Mouse (Mus musculus): Measurements from ENCODE around the gene Ncoa1.
"Not testable (repeated sequence)": the region's sequence is repeated elsewhere in the genome, so short reads cannot be mapped to it uniquely, and the experiment has no call there.

Ncoa1 gene

DNA sequence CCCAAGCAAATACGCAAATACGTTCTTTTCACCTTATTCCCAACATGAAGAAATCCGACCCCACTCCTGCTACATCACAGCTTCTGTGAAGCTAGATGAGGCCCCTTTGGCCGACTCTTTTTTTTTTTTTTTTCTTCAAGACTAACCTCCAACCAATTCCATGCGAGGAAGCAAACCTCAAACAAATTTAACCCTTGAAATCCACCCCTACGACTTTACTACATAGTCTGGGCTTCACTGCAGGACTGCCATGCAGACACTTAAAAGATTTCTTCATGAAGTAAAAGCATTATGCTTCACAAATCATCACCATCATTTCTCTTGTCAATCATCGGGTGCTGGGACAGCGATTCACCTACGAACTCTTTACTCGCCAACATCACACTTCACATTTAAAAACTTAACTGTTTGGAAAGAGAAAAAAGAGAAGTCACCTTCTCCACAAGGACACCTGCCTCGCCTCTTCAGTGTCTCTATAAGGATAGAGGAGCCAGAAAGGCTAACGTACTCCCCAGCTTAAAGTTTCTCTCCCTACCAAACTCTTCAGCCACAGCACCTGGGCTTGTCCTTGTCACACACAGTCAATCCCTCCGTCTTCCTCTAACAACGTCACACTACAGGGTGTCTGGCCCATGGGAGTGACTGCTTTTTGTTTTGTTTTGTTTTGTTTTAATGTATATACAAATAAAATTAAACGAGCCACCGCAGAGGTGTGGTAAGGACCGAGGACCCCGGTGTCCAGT, 1.6 kb downstream of the Ncoa1 start:
- DNase-seq: no peak

DNA sequence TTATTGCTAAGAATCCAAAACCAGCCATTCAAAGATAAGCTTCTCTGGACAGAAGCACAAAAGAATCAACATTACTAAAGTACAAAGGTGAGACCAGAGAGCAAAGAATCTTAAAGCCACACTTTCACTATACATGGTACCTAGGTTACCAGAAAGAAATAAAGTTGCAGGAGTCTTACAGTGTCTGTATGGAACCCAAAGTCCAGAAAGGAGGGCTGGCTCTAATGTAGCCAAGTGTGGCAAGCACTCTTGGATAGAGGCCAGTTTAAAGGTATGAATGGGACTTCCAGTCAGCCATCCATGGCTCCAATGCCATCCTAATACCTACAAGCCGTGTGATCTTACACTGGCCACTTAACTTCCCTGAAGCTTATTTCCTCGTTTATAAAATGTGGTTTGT, 7.9 kb downstream of the Ncoa1 start:
- peak; percentile 21 to 44 for DNase-seq

DNA sequence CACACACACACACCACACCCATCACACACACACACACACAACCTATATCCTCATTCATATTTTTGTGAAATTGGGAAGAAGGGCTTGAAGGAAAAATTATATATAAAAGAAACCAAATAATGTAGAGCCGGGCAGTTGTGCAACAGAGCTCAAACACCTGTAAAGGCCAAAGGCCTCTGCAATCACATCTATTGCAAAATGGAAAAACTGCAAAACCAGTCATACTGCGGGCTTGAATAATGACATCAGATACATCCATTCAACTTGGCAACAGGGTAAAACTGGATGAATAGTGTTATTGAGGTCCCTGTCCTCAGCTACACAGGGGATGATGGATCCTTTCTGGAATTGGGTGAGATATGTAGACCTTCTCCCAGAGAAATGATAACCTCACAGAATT, 13.3 kb downstream of the Ncoa1 start:
- no peak for DNase-seq

DNA sequence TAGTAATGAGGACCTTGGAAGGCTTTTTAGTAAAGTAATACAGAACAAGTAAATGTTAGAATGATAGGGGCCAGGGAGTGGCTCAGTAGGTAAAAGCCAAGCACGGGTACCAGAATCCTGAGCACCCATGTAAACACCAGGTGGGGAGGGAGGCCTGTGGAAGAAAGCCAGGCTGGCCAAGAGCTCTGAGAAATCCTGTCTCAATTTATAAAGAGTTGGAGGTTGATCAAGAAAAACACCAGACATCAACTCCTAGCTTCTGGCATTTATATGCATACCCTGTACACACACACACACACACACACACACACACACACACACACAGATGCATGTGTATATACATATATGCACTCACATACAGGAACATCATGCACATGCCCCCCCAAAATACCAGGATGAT, 14.6 kb downstream of the Ncoa1 start:
- DNase-seq: no peak

DNA sequence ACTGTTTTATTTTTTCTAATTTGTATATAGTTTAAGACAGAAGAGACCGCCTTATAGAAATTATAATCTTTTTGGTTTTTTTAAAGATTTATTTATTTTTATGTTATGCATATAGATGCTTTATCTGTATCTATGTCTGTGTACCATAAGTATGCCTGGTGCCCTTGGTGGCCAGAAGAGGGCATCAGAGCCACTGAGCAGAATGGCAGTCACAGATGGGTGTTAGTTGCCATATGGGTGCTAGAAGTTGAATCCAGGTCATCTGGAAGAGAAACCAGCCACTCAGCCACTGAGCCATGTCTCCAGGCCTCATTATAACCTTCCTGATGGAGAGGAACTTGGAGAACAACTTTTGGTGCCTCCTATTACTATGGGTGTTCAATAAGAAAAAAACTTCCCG, 16.0 kb downstream of the Ncoa1 start:
- DNase-seq: no peak

DNA sequence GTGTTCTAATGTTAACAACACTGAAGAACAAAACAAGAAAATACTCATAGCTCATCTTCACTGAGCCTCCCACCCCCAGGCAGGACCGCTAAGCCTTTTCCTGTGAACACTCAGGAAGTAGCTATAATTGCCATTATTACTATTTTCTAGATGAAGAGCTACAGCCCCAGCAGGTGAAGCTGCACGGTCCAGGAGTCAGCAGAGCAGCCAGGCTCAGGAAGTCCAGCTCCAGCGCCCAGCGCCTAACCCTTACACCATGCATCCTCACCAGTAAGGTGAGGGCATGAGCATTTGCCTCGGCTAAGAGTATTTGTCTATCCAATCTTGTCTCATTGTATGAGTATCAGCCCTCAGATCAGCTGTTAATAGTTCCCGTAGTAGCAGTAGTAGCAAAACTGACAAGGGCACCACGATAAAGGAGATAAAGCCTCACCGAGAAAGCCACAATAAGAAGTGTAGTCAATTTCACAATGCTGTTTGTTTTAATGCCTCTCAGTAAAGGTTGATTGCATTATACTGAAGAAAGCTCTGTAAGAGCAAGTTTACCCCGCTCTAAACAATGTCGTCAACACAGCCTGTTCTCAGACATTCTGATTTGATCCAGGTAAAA, 21.9 kb downstream of the Ncoa1 start:
- DNase-seq: no peak

DNA sequence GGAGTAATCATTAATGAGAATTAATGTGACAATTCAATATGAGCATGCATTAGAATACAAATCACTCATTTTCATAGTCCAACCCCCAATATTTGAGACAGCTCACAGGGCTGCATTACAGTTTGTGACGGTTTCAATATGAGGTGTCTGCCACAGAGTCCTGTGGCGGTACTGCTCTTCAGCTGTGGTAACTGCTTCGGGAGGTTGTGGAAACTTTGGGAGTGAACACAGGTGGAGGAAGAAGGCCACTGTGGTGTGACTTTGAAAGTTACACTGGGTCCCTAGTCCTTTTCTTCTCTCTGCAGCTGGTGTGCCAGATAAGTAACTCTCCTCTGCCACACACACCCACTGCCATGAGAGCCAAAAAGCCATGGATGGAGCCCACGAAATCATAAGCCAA, 22.7 kb downstream of the Ncoa1 start:
- DNase-seq: no peak

DNA sequence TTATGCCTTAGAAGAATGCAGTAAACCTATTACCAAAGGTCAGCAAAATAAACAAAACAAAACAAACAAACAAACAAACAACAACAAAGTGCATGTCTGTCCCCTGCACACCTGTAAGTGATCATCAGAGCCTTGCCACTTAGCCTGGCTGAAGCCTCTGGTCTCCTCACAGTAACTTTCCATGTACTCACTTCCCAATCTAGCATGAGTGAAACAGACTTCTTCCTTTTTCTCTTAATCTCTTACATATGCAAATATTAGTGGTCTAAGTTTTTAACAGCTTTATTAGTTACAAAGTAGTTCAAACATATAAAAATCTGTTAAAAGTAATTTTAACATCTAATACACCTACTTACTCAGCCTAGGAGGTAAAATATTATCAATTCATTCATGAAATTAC, 24.7 kb downstream of the Ncoa1 start:
- DNase-seq: no peak

DNA sequence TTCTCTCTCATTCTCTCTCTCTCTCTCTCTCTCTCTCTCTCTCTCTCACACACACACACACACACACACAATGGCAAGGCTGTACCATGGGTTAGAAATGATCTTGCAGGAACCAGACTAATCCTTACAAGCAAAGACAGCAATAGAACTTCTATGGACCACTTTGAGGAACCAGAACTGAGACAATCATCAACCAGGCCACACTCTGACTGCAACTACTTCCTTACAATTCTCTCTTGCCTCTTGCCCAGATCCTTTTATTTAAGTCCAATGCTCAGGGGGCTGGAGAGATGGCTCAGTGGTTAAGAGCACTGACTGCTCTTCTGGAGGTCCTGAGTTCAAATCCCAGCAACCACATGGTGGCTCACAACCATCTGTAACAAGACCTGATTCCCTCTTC, 26.5 kb downstream of the Ncoa1 start:
- not testable (repeated sequence) for DNase-seq

DNA sequence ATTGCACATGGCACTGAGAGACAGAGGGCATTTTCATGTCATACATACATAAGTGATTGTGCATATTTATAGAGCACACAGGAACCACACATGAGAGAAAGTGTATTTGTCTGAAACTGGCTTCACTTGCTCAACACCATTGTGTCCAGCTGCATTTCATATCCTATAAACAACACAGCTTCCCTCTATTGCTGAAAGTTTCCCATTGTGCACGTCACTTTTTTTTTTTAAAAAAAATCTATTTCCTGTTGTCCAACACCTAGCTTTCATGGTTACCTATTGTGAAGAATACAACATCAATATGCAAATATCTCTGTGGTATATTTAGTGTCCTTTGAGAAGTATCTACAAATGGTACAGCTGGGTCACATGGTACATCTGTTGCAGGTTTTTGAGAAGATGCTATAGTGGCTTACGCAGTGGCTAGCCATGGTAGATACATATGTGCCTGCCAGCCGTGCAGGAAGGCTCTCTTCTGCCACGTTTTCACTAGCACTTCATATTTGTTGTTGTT, 28.8 kb downstream of the Ncoa1 start:
- no peak for DNase-seq

DNA sequence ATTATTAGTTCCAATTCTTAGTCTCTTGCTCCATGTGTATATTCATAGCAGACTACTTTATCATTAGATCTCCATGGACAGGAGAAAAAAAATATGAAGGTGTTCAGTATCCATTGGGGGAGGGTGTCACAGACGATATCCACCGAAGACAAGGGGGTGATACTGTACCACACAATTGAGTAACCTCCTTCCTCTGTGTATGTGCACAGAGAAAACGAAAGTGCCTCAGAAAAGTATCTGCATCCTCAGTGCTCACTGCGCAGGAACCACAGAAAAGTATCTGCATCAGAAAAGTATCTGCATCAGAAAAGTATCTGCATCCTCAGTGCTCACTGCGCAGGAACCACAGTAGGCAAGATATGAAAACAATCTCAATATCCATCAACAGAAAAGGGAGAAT, 32.0 kb downstream of the Ncoa1 start:
- DNase-seq: no peak

DNA sequence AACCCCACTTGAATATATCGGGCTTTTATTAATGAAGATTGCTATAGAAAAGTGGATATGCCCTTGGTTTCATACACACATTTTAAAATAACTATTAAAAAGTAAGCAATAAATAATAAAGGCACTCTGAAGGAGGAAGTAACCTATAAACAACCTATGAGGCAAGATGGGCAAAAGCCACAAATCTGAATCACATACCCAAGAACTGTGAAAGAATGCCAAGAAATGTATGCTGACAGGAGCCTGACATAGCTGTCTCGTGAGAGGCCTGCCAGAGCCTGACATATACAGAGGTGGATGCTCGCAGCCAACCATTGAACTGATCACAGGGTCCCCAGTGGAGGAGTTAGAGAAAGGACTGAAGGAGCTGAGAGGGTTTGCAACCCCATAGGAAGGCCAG, 35.5 kb downstream of the Ncoa1 start:
- no peak for DNase-seq

DNA sequence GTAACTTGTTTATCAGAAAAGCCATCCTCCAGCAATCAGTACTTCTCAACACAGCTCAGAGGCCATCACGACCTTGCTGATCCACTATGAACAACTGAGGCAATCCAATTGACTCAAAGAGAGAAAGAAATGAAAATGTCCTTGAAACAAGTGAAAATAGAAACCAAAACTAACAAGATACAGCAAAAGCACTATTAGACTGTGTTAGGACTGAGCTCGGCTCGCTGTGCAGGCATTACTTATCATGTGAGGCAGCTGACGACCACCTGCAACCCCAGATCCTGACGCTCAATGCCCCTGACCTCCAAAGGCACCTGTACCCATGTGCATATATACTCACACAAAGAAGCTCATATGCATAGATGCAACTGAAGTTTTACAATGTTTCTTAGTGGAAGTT, 40.8 kb downstream of the Ncoa1 start:
- DNase-seq: no peak

DNA sequence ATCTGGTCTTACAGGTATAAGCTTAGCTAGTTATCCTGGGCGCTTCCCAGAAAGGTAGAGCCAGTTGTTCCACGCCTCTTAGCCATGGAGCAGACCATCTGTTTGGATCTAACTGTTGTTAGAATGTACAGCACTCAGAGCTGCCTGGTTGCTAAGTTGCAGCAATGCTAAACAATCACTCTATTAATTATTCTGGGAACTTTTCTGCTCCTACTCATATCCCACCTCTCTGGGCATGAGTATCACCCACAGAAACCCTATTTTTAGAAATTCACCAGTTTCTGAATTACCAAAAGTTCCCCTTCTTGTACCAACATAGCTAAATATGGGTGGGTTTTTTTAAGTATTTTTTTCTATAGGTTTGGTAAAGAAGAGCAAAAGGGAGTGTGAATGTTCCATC, 43.4 kb downstream of the Ncoa1 start:
- DNase-seq: no peak

DNA sequence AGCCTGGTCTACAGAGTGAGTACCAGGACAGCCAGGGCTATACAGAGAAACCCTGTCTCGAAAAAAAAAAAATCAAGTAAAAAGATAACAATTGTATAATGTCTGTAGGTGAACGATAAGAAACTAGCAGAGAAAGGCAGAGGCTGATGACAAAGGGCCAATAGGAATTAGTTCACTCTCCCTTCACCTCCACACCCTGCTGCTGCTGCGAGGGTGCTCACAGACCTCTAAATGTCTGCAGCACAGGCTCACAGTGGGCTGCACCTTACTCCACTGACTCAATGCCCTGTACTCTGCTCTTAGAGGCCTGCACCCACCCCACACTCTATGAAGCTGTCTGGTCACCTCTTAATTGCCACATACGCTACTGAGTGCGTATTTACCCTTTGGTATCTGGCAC, 45.0 kb downstream of the Ncoa1 start:
- no peak for DNase-seq

DNA sequence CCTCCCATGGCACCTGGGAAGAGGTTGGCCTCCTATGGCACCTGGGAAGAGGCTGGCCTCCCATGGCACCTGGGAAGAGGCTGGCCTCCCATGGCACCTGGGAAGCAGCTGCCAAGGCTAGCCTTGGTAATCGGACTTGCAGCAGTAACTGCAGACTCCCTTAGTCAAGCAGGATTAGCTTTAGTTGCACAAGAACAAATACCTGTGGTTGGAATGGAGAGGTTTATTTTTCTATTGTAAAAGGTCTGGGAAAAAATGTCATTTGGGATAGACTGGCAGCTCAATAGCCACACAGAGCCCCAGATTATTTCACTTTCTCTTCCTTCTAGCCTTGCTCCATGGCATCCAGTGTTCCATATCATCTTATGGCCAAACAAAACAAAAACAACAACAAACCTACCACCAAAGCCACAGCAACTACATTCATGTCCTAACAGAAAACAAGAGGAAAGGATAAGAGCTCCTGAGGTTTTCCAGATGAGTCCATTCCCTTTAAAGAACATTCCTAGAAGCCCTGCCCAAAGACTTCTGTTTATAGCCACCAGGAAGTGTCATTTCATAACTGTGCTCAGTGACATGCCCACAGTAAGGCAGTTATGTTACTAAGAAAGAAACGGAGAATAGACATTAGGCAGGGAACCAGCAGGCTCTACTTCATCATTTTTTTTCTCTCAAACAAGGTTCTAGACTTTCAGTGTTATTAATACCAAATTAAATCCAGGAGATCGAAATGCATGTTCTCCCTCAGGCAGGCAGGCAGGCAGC, 46.7 kb downstream of the Ncoa1 start:
- DNase-seq: no peak

DNA sequence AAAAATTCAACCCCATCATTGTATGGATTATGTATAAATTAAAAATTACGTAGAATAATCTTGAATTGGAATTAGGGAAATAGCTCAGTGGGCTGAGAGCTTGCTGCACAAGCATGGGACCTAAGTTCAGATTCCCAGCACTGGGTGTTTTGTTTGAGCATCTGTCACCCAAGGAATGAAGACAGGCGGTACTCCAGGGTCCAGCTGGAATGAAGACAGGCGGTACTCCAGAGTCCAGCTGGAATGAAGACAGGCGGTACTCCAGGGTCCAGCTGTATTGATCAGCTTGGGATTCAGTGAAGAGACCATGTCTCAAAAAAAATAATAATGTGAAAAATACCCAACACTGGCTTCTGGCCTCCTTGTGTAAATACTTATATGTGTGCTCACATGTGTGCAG, 58.2 kb downstream of the Ncoa1 start:
- DNase-seq: no peak

DNA sequence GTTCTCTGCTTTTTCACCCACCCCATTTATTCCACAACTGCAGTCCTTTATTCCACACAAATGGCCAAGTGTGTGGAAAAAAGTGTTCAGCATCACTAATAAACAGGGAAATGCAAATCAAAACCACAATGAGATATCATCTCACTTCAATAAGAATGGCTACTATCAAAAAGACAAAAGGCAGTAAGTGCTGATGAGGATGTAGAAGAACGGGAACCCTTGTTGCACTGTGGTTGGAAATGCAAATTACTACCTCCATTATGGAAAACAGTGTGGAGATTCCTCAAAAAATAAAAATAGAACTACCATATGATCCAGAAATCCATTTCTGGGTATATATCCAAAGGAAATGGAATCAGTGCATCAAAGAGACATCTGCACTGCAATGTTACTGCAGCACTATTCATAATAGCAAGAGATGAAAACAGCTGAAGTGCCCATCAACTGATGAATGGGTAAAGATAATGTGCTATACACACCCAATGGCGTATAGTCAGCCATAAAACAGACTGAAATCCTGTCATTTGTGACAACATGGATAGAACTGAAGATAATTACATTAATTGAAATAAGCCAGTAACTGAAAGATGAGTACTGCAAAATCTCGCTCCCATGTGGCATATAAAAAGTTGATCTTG, 59.2 kb downstream of the Ncoa1 start:
- no peak for DNase-seq

DNA sequence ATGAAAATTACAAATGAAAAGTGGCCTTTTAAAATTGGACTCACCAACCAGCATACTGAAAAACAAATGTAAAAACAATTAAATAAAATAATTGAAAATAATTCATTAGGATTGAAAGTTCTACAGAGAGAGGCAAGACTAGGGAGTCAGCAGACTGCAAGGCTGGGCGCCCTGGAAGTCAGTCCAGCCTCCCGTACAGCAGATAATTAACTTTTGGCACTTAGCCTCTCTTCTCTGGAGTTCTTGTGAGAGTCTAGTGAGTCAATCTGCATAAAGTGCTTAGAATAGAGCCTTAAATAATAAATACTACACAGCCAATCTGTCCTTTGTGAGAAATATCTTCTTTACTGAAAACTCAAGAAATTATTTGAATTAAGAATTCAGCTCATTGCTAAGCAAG, 69.9 kb downstream of the Ncoa1 start:
- DNase-seq: peak; percentile 47 to 53

DNA sequence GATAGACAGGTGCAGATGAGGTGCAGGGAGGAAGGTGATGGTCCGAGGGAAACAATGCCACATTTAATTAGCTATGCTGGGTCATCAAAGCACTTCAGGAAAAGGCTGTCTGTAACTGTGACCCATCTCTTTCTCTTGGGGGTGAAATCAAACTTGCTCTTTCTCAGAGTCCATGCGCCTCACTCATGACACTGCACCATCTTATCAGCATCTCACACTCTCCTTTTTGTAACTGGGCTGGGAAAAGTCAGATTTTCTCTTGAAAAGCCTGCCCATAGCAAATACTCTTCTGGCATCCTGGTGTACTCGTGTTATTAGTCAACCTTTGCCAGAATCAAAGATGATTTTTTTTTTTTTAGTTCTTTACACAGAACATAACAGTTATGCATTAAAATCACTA, 70.8 kb downstream of the Ncoa1 start:
- no peak for DNase-seq

DNA sequence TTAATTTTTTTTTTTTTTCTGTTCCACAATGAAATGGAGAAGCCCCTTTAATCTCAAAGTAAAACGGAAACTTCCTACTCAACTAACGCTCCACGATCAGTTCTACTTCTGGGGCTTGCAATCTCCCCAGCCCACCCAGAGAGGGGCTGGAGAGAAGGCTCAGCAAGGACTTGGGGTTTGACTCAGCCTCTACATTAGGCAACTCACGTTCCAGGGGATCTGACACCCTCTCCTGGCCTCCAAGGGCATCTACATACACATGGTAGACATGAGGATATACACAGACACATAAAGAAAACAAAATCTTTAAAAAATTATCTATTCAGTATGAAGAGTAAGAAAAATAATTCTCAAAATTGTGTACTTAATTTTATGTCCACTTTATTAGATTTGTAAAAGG, 73.8 kb downstream of the Ncoa1 start:
- DNase-seq: no peak

DNA sequence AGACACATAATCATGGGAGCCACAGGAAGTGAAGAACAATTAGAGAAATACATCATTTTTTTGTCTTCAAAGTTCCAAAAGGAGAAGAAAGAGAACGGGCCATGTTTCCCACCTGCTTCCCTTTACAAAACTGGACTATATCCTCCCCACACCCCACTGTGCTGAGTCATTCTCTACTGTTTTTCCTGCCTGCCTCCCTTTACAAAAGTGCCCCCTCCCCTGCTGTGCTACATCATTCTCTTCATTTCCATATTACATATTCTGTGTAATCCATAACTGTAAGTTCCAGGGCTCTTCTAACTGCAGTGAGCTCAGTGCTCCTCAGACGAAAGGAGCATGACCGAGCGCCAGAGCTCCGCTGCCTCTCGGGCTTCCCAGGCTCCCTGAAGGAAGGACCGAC, 80.8 kb downstream of the Ncoa1 start:
- DNase-seq: no peak

DNA sequence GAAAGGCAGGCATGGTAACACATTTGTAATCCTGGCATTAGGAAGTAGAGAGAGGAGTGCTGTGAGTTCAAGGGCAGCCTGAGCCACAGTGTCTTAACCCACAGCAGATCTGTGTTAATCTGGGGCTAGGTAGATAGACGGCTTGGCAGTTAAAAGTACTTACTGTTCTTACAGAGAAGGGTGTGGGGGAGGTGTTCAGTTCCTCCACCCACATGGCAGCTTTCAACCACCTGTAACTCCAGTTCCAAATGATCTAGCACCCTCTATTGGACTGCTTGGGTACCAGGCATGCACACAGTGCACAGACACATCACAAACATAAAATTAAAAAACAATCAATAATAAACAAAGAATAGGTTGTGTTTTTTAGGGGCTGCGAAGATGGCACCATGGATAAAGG, 84.4 kb downstream of the Ncoa1 start:
- no peak for DNase-seq

DNA sequence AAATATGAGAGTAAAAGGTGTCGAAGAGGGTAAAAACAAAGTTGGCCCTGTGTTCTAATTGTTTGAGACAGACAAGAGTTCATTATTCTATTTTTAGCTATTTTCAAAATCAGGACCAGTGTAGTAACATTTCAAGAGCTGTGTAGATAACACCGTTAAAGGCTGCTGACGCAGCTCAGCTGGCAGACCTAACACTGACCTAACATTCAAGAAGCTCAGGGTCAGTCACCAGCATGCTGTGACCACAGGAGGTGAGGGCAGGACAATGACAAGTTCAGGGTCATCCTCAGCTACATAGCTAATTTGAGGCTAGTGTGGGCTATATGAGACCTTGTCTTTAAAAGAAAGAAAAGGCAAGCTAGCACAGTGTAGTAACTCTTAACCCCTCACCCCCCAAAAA, 84.9 kb downstream of the Ncoa1 start:
- no peak for DNase-seq

Data from kidney, postnatal 25 days (tissue).